ENCODE assay signal across 9 mouse cellular contexts in genomic region chr17:27555512-27556172, GRCm38 (mm10). TPM values are rescaled to one million over a fixed set of nuclear protein-coding genes. Genes with fewer than 3 reads are reported as not detected.
A peak's percentile ranks its signal among the peaks of the same experiment; 100 is the strongest.
DNase-seq lines count a peak whose midpoint lies in the region; ATAC-seq and TF ChIP-seq lines count a peak whose summit lies in the region.
"Had no signal": no experiment of that assay in that cellular context is flagged by ENCODE, and none has a peak within 500 bp of the region (broad histone marks: within the 10 kb centered on the region; RNA-seq: fewer than 3 reads in every experiment).

No protein-coding gene starts in this region.

- H3K36me3 ChIP-seq in kidney, adult 2 months (ENCODE audit: control insufficient read depth, insufficient read depth, low read length) = no peaks in the 10 kb centered on the region
- no peaks in the 10 kb centered on the region for H3K36me3 ChIP-seq in lung, postnatal 0 days (ENCODE audit: insufficient read depth, low read length)

- peak overlapping the region; percentile 28; the same call in 1 of the 2 replicates for H3K27ac ChIP-seq in kidney, adult 2 months (ENCODE audit: insufficient read depth, low read depth, low read length)
- peak overlapping the region; percentile 92 for H3K27ac ChIP-seq in lung, postnatal 0 days (ENCODE audit: low read length)
- H3K27ac ChIP-seq in olfactory bulb, adult 2 months (ENCODE audit: insufficient read depth, low read depth, low read length) = no peak overlapping the region

- no peak for TF ChIP-seq CTCF in kidney, adult 2 months (conservative IDR thresholded peaks at IDR 0.05; ENCODE audit: insufficient read depth, insufficient read length, low read depth, low read length)
- TF ChIP-seq CTCF in lung, postnatal 0 days (IDR thresholded peaks at IDR 0.05) = peak; percentile 33; the same call in 1 of the 2 replicates
- 0 out of 2 replicates have a peak, but pooled peaks have one; percentile 2 for TF ChIP-seq CTCF in olfactory bulb, adult 2 months (IDR thresholded peaks at IDR 0.05; ENCODE audit: insufficient read depth, low read depth, low read length)

- no peak for TF ChIP-seq POLR2A in kidney, adult 2 months (IDR thresholded peaks at IDR 0.05; ENCODE audit: low read depth, low read length)
- no peak for TF ChIP-seq POLR2A in olfactory bulb, adult 2 months (IDR thresholded peaks at IDR 0.05; ENCODE audit: insufficient read depth, low read depth, low read length)

- H3K4me2 ChIP-seq in lung, postnatal 0 days (replicated peaks; ENCODE audit: low read depth, low read length) = peak overlapping the region; percentile 98

- peak; percentile 50 for DNase-seq in cerebellum, adult 8-10 months
- DNase-seq in cerebellum, adult 11 months = no peak
- DNase-seq in embryo, embryonic 10 days (ENCODE audit: low spot score) = peak; percentile 96
- DNase-seq in heart, adult 9 months (ENCODE audit: low spot score in 2 of 2) = peak; percentile 60 to 67
- DNase-seq in kidney, adult 2 months = peak; percentile 74
- peak; percentile 93 for DNase-seq in lung, postnatal 0 days (ENCODE audit: low spot score)
- peak; percentile 62 to 76 for DNase-seq in urinary bladder, postnatal 4 days (ENCODE audit: low spot score in 2 of 2)

- peaks cover 4% of the 10 kb centered on the region; the same call in 1 of the 2 replicates for H3K4me1 ChIP-seq in kidney, adult 2 months (ENCODE audit: control insufficient read depth, insufficient read depth, low read length)
- H3K4me1 ChIP-seq in lung, postnatal 0 days (ENCODE audit: insufficient read depth, low read depth, low read length) = peaks cover 6% of the 10 kb centered on the region; the same call in 1 of the 2 replicates
- H3K4me1 ChIP-seq in olfactory bulb, adult 2 months (ENCODE audit: control insufficient read depth, insufficient read depth, low read length) = peaks cover 32% of the 10 kb centered on the region

- TF ChIP-seq EP300 in lung, postnatal 0 days (IDR thresholded peaks at IDR 0.05) = 0 out of 2 replicates have a peak, but pooled peaks have one; percentile 22

- no peaks in the 10 kb centered on the region for H3K9me3 ChIP-seq in lung, postnatal 0 days (ENCODE audit: low read length)

- WGBS in kidney, adult 2 months = 2% methylated on average over 55 of the region's 55 CpGs
- under 1% methylated on average over 45 of the region's 55 CpGs for WGBS in lung, postnatal 0 days
- 1% methylated on average over 55 of the region's 55 CpGs for WGBS in olfactory bulb, adult 2 months

- peak overlapping the region; percentile 61 for H3K4me3 ChIP-seq in kidney, adult 2 months (ENCODE audit: insufficient read depth, low read depth, low read length)
- H3K4me3 ChIP-seq in lung, postnatal 0 days (ENCODE audit: low read depth, low read length) = peak overlapping the region; percentile 76
- peak overlapping the region; percentile 97 for H3K4me3 ChIP-seq in olfactory bulb, adult 2 months (ENCODE audit: insufficient read depth, low read depth, low read length)

- ATAC-seq in lung, postnatal 0 days = peak; percentile 71

- no peaks in the 10 kb centered on the region for H3K27me3 ChIP-seq in kidney, adult 2 months (replicated peaks; ENCODE audit: control insufficient read depth, insufficient read depth, low read length)
- H3K27me3 ChIP-seq in lung, postnatal 0 days (replicated peaks; ENCODE audit: insufficient read depth, low read length) = no peaks in the 10 kb centered on the region
- H3K27me3 ChIP-seq: Patski had no signal

- H3K9ac ChIP-seq in lung, postnatal 0 days (replicated peaks; ENCODE audit: low read depth) = peak overlapping the region; percentile 78

RNA-seq across cellular contexts. Expression of gene Hmga1, which starts 0.7 kb away (rescaled TPM):
- polyA plus RNA-seq in kidney, adult 2 months (2012; rRNA removed) = 37.4 and 38.9 TPM in 2 replicates
- 41.2 and 50.6 TPM in 2 replicates for polyA plus RNA-seq in lung, postnatal 0 days (2015; fragmentation: Nextera tagmentation; extraction: Ambion mirVana)
- polyA plus RNA-seq in olfactory bulb, adult 2 months (2012; ENCODE audit: insufficient read depth, insufficient read length, low replicate concordance, missing spikeins) = not detected in 2 replicates

RNA-seq across cellular contexts. Expression of gene AI413582, which starts 9.9 kb away (rescaled TPM):
- polyA plus RNA-seq in kidney, adult 2 months (2012; rRNA removed) = 41.7 and 55.7 TPM in 2 replicates
- 30.8 and 38.6 TPM in 2 replicates for polyA plus RNA-seq in lung, postnatal 0 days (2015; fragmentation: Nextera tagmentation; extraction: Ambion mirVana)
- not detected in 2 replicates for polyA plus RNA-seq in olfactory bulb, adult 2 months (2012; ENCODE audit: insufficient read depth, insufficient read length, low replicate concordance, missing spikeins)

RNA-seq across cellular contexts. Expression of gene Grm4, which starts 34.4 kb away (rescaled TPM):
- 0.02 and 0.03 TPM in 2 replicates for polyA plus RNA-seq in kidney, adult 2 months (2012; rRNA removed)
- not detected in 2 replicates for polyA plus RNA-seq in lung, postnatal 0 days (2015; fragmentation: Nextera tagmentation; extraction: Ambion mirVana)
- polyA plus RNA-seq in olfactory bulb, adult 2 months (2012; ENCODE audit: insufficient read depth, insufficient read length, low replicate concordance, missing spikeins) = not detected in 2 replicates

Comparison
In these comparisons a context has a peak if more than half of its experiments do, and no peak if none do; other contexts are left out.
1. RNA of gene AI413582, which starts 9.9 kb away (polyA plus RNA-seq): 41.7 to 55.7 TPM in kidney, adult 2 months and 30.8 to 38.6 TPM in lung, postnatal 0 days; not detected in olfactory bulb, adult 2 months; every median in the first group is over 10 times any median in the second.
2. Peak in every context shown above with its lines, with median percentiles within 50 percentile points of each other: H3K4me3 ChIP-seq.